Mouse (Mus musculus): ENCODE results near the gene Slc17a4. TPM values are rescaled to one million over a fixed set of nuclear protein-coding genes. Genes with fewer than 3 reads are reported as not detected.

Gene Slc17a4
- polyA plus RNA-seq, 1 experiment = not detected

GRCm38 (mm10) chr13:23889011-23889605 is 25.7 kb downstream of the Slc17a4 start:
- no peak for TF ChIP-seq CEBPB (IDR thresholded peaks at IDR 0.05; ENCODE audit: low read depth)
- no peak for TF ChIP-seq USF1 (IDR thresholded peaks at IDR 0.05; ENCODE audit: low read depth)
- no peak for TF ChIP-seq MYOD1 (IDR thresholded peaks at IDR 0.05; ENCODE audit: control insufficient read depth, insufficient read length, low read depth)
- TF ChIP-seq MAX (IDR thresholded peaks at IDR 0.05) = no peak
- TF ChIP-seq MYOG (IDR thresholded peaks at IDR 0.05; ENCODE audit: control insufficient read depth, extremely low read depth, insufficient read length) = no peak
- no peak for TF ChIP-seq FOSL1 (IDR thresholded peaks at IDR 0.05; ENCODE audit: insufficient read depth, low read length, poor library complexity, severe bottlenecking)
- no peak for TF ChIP-seq CTCF (IDR thresholded peaks at IDR 0.05; ENCODE audit: control insufficient read depth, insufficient read depth, insufficient read length)

GRCm38 (mm10) chr13:23887026-23887725 is 27.6 kb downstream of the Slc17a4 start:
- H3K36me3 ChIP-seq (ENCODE audit: control insufficient read depth, insufficient read depth) = no peaks in the 10 kb centered on the region
- no peaks in the 10 kb centered on the region for H3K79me3 ChIP-seq (ENCODE audit: low read depth)
- H3ac ChIP-seq (ENCODE audit: control insufficient read depth, insufficient read length, low read depth) = no peak overlapping the region
- no peak for TF ChIP-seq MYOD1 (IDR thresholded peaks at IDR 0.05; ENCODE audit: control insufficient read depth, insufficient read length, low read depth)
- no peak overlapping the region for H3K4me3 ChIP-seq (ENCODE audit: insufficient read depth, poor library complexity, severe bottlenecking)
- H3K79me2 ChIP-seq (ENCODE audit: control insufficient read depth, insufficient read depth) = no peaks in the 10 kb centered on the region
- H3K27me3 ChIP-seq (ENCODE audit: control insufficient read depth, insufficient read depth, insufficient read length) = no peaks in the 10 kb centered on the region

More at GRCm38 (mm10) chr13:23889011-23889605, 25.7 kb downstream of the Slc17a4 start:
- Histone ChIP-seq H3ac (ENCODE audit: control insufficient read depth, insufficient read length, low read depth) (no peak overlapping the region), H3K36me3 (ENCODE audit: control insufficient read depth, insufficient read depth) (no peaks in the 10 kb centered on the region), H3K4me3 (ENCODE audit: insufficient read depth, poor library complexity, severe bottlenecking) (no peak overlapping the region), H3K79me3 (ENCODE audit: low read depth) (no peaks in the 10 kb centered on the region), H3K79me2 (ENCODE audit: control insufficient read depth, insufficient read depth) (no peaks in the 10 kb centered on the region), H3K27me3 (ENCODE audit: control insufficient read depth, insufficient read depth, insufficient read length) (no peaks in the 10 kb centered on the region)

- Histone ChIP-seq H3K79me2 (ENCODE audit: control insufficient read depth, insufficient read depth) (no peaks in the 10 kb centered on the region), H3K4me3 (ENCODE audit: insufficient read depth, poor library complexity, severe bottlenecking) (no peak overlapping the region), H3K79me3 (ENCODE audit: low read depth) (no peaks in the 10 kb centered on the region), H3ac (ENCODE audit: control insufficient read depth, insufficient read length, low read depth) (no peak overlapping the region), H3K36me3 (ENCODE audit: control insufficient read depth, insufficient read depth) (no peaks in the 10 kb centered on the region), H3K27me3 (ENCODE audit: control insufficient read depth, insufficient read depth, insufficient read length) (no peaks in the 10 kb centered on the region)
- TF ChIP-seq CTCF (IDR thresholded peaks at IDR 0.05; ENCODE audit: control insufficient read depth, insufficient read depth, insufficient read length) (no peak), MYOD1 (IDR thresholded peaks at IDR 0.05; ENCODE audit: control insufficient read depth, insufficient read length, low read depth) (no peak), MAX (IDR thresholded peaks at IDR 0.05) (no peak), FOSL1 (IDR thresholded peaks at IDR 0.05; ENCODE audit: insufficient read depth, low read length, poor library complexity, severe bottlenecking) (no peak), USF1 (IDR thresholded peaks at IDR 0.05; ENCODE audit: low read depth) (no peak), MYOG (IDR thresholded peaks at IDR 0.05; ENCODE audit: control insufficient read depth, extremely low read depth, insufficient read length) (no peak), CEBPB (IDR thresholded peaks at IDR 0.05; ENCODE audit: low read depth) (no peak)
These were observed 29.3 kb downstream of the Slc17a4 start for GRCm38 (mm10) chr13:23885540-23885939.

DNA sequence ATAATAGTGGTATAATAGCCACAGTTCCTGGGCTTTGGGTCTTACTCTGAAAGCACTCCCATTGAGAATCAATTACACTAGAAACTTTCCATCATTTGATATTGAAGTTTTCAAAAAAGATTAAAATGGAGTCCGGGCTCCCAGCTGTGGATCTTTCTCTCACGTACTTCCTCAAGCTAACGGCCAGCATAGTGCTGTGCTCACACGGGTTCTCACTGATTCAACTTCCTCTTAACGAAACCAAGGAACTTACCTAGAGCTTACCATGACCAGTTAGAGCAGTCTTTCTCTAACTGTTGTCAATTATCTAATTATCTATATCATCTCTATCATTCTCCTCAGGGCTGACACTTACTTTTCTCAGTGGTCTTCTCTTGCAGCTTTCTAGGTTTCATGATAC is 35.2 kb downstream of the Slc17a4 start:
- no peaks in the 10 kb centered on the region for H3K36me3 ChIP-seq (ENCODE audit: control insufficient read depth, insufficient read depth)
- no peak overlapping the region for H3K4me3 ChIP-seq (ENCODE audit: insufficient read depth, poor library complexity, severe bottlenecking)
- peaks cover 3% of the 10 kb centered on the region for H3K27me3 ChIP-seq (ENCODE audit: control insufficient read depth, insufficient read depth, insufficient read length)
- TF ChIP-seq CTCF (IDR thresholded peaks at IDR 0.05; ENCODE audit: control insufficient read depth, insufficient read depth, insufficient read length) = no peak
- TF ChIP-seq USF1 (IDR thresholded peaks at IDR 0.05; ENCODE audit: low read depth) = no peak
- no peak for TF ChIP-seq MYOD1 (IDR thresholded peaks at IDR 0.05; ENCODE audit: control insufficient read depth, insufficient read length, low read depth)
- no peak for TF ChIP-seq MYOG (IDR thresholded peaks at IDR 0.05; ENCODE audit: control insufficient read depth, extremely low read depth, insufficient read length)
- no peaks in the 10 kb centered on the region for H3K79me3 ChIP-seq (ENCODE audit: low read depth)
- no peaks in the 10 kb centered on the region for H3K79me2 ChIP-seq (ENCODE audit: control insufficient read depth, insufficient read depth)
- no peak overlapping the region for H3ac ChIP-seq (ENCODE audit: control insufficient read depth, insufficient read length, low read depth)

GRCm38 (mm10) chr13:23879106-23879505 is 35.7 kb downstream of the Slc17a4 start:
- no peak overlapping the region for H3ac ChIP-seq (ENCODE audit: control insufficient read depth, insufficient read length, low read depth)
- H3K27me3 ChIP-seq (ENCODE audit: control insufficient read depth, insufficient read depth, insufficient read length) = peaks cover 3% of the 10 kb centered on the region
- H3K4me3 ChIP-seq (ENCODE audit: insufficient read depth, poor library complexity, severe bottlenecking) = no peak overlapping the region
- H3K36me3 ChIP-seq (ENCODE audit: control insufficient read depth, insufficient read depth) = no peaks in the 10 kb centered on the region
- TF ChIP-seq CTCF (IDR thresholded peaks at IDR 0.05; ENCODE audit: control insufficient read depth, insufficient read depth, insufficient read length) (no peak), FOSL1 (IDR thresholded peaks at IDR 0.05; ENCODE audit: insufficient read depth, low read length, poor library complexity, severe bottlenecking) (no peak), MYOG (IDR thresholded peaks at IDR 0.05; ENCODE audit: control insufficient read depth, extremely low read depth, insufficient read length) (no peak), MAX (IDR thresholded peaks at IDR 0.05) (no peak)
- no peaks in the 10 kb centered on the region for H3K79me2 ChIP-seq (ENCODE audit: control insufficient read depth, insufficient read depth)
- H3K79me3 ChIP-seq (ENCODE audit: low read depth) = no peaks in the 10 kb centered on the region

DNA sequence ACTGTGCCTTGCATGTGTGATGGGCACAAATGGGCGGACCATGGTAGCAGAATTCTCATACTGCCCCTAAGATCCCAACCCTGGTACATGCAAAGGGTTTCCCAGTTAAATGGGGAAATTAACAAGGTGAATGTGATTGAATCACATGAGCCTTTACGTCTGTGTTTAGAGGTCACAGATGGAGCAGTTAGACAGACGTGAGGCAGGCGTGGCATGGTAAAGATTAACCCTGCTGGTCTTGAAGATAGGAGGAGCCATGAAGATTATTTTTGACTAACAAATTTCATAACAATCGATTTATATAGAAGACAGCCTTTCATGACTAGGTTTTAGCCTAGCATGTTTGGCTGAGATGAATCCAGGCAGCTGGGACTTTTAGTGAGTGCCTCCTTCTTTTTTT is 41.7 kb downstream of the Slc17a4 start:
- TF ChIP-seq MYOG (IDR thresholded peaks at IDR 0.05; ENCODE audit: control insufficient read depth, extremely low read depth, insufficient read length) = no peak
- no peak for TF ChIP-seq FOSL1 (IDR thresholded peaks at IDR 0.05; ENCODE audit: insufficient read depth, low read length, poor library complexity, severe bottlenecking)
- TF ChIP-seq CEBPB (IDR thresholded peaks at IDR 0.05; ENCODE audit: low read depth) = no peak
- TF ChIP-seq MYOD1 (IDR thresholded peaks at IDR 0.05; ENCODE audit: control insufficient read depth, insufficient read length, low read depth) = no peak
- no peak for TF ChIP-seq MAX (IDR thresholded peaks at IDR 0.05)
- no peak for TF ChIP-seq CTCF (IDR thresholded peaks at IDR 0.05; ENCODE audit: control insufficient read depth, insufficient read depth, insufficient read length)
- TF ChIP-seq USF1 (IDR thresholded peaks at IDR 0.05; ENCODE audit: low read depth) = no peak
- Histone ChIP-seq H3K36me3 (ENCODE audit: control insufficient read depth, insufficient read depth) (no peaks in the 10 kb centered on the region), H3K27me3 (ENCODE audit: control insufficient read depth, insufficient read depth, insufficient read length) (peaks cover 3% of the 10 kb centered on the region), H3K79me3 (ENCODE audit: low read depth) (no peaks in the 10 kb centered on the region), H3K79me2 (ENCODE audit: control insufficient read depth, insufficient read depth) (no peaks in the 10 kb centered on the region), H3K4me3 (ENCODE audit: insufficient read depth, poor library complexity, severe bottlenecking) (no peak overlapping the region), H3ac (ENCODE audit: control insufficient read depth, insufficient read length, low read depth) (no peak overlapping the region)
